Mouse (Mus musculus): ENCODE measurements around the gene Spaca4. TPM values are rescaled to one million over a fixed set of nuclear protein-coding genes. Genes with fewer than 3 reads are reported as not detected.

The Spaca4 gene
- not detected in 2 replicates for polyA plus RNA-seq (2014; fragmentation: Nextera tagmentation; extraction: Ambion mirVana)

DNA sequence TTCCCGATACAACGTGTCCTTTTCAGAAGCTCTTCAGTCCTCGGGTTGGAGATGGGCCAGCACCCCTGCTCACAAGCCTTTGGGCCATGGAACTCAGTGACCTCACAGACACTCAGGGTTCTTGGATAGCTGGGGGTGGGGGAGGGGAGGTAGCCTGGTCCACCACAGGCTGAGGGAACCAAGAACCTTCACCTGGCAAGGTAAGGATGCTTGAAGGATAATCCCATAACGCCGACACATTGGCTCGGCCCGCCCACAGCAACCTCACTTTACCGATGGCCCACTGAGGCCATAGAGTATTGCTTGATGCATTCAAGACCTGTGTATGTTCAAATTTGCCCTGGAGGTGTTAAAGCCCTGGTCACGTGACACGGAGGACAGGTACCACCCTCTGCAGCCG, at the start of gene Spaca4:
Gene Spaca4 (minus strand): TSS at position 101 of the 400 bp plus-strand sequence.
- no peaks in the 10 kb centered on the region for H3K9me3 ChIP-seq (ENCODE audit: control insufficient read depth, low read length)
- 84% methylated on average over 11 of the region's 11 CpGs for WGBS
- peaks cover 51% of the 10 kb centered on the region for H3K36me3 ChIP-seq (ENCODE audit: control insufficient read depth, insufficient read depth, low read length)
- peaks cover under 1 to 3% of the 10 kb centered on the region in 2 experiments; a peak in 1 of 4 replicates for H3K4me1 ChIP-seq (ENCODE audit: control insufficient read depth in 2 of 2, insufficient read depth in 2 of 2, low read length in 2 of 2)
- no peak within 1 kb of the TSS for H3K9ac ChIP-seq (ENCODE audit: low read length)
- no peak within 1 kb of the TSS for H3K27ac ChIP-seq (replicated peaks in 1 of 2; ENCODE audit: control insufficient read depth in 1 of 2, insufficient read depth in 1 of 2, low read depth in 2 of 2, low read length in 2 of 2)
- H3K27me3 ChIP-seq (ENCODE audit: control insufficient read depth, insufficient read depth, low read length) = no peaks in the 10 kb centered on the region
- no peak within 1 kb of the TSS for H3K4me2 ChIP-seq (ENCODE audit: low read length)
- no peak within 1 kb of the TSS for H3K4me3 ChIP-seq (ENCODE audit: control insufficient read depth in 1 of 2, insufficient read depth in 1 of 2, low read depth in 1 of 2, low read length in 2 of 2)
- ATAC-seq (ENCODE audit: insufficient number of reproducible peaks, insufficient read depth, low FRiP score, low read depth) = no peak

DNA sequence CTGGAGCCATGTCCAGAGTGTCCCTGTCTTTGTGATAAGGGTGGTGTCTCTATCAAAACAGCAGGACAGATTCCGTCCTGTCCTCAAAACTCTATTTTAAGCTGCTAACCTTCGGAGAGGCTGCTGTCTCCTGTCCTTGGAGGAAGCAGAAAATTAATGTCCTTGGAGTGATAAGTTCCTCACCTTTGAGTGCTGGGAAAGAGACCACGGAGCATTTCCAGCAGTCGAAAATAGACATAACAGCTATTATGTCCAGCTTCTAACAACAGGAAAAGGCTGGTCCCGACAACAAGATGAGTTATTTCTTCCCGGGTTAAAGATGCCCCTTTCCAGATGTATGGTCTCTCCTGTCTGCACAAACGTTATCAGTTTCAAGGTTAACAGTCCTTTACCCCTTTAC, 49.6 kb upstream of the Spaca4 start:
- no peaks in the 10 kb centered on the region for H3K9me3 ChIP-seq (ENCODE audit: control insufficient read depth, low read length)
- peaks cover 25% of the 10 kb centered on the region for H3K27me3 ChIP-seq (ENCODE audit: control insufficient read depth, insufficient read depth, low read length)
- WGBS = 52% methylated on average over 7 of the region's 7 CpGs
- no peak overlapping the region for H3K4me3 ChIP-seq (ENCODE audit: control insufficient read depth in 1 of 2, insufficient read depth in 1 of 2, low read depth in 1 of 2, low read length in 2 of 2)
- no peak overlapping the region for H3K27ac ChIP-seq (replicated peaks in 1 of 2; ENCODE audit: control insufficient read depth in 1 of 2, insufficient read depth in 1 of 2, low read depth in 2 of 2, low read length in 2 of 2)
- peaks cover 2 to 5% of the 10 kb centered on the region in 2 experiments; a peak in 1 of 4 replicates for H3K4me1 ChIP-seq (ENCODE audit: control insufficient read depth in 2 of 2, insufficient read depth in 2 of 2, low read length in 2 of 2)
- no peak overlapping the region for H3K4me2 ChIP-seq (ENCODE audit: low read length)
- no peak for ATAC-seq (ENCODE audit: insufficient number of reproducible peaks, insufficient read depth, low FRiP score, low read depth)
- H3K36me3 ChIP-seq (ENCODE audit: control insufficient read depth, insufficient read depth, low read length) = no peaks in the 10 kb centered on the region
- H3K9ac ChIP-seq (ENCODE audit: low read length) = no peak overlapping the region

DNA sequence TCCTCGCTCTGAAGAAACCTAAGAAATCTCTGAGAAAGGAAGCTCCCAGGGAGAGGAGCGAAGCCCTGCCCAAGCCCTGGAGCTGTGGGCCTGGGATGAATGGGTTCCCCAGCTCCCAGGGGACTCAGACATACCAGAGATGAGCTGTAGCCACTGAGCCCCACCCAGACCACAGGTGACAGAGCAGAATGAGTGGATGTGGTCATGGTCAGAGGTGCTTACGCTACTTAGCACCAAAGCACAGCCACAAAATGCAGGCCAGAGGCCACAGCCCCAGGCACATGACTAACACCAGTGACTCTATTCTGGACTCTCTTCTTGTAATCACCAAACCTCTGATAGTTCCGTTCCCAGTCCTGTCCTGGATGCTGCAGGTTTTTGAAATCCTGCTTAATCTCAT, 45.5 kb upstream of the Spaca4 start:
- 55% methylated on average over 4 of the region's 4 CpGs for WGBS
- no peak overlapping the region for H3K9ac ChIP-seq (ENCODE audit: low read length)
- no peak overlapping the region for H3K27ac ChIP-seq (replicated peaks in 1 of 2; ENCODE audit: control insufficient read depth in 1 of 2, insufficient read depth in 1 of 2, low read depth in 2 of 2, low read length in 2 of 2)
- H3K36me3 ChIP-seq (ENCODE audit: control insufficient read depth, insufficient read depth, low read length) = no peaks in the 10 kb centered on the region
- H3K9me3 ChIP-seq (ENCODE audit: control insufficient read depth, low read length) = peaks cover 3% of the 10 kb centered on the region; the same call in 1 of the 2 replicates
- peaks cover 6% of the 10 kb centered on the region; the same call in 1 of the 2 replicates for H3K27me3 ChIP-seq (ENCODE audit: control insufficient read depth, insufficient read depth, low read length)
- no peak for ATAC-seq (ENCODE audit: insufficient number of reproducible peaks, insufficient read depth, low FRiP score, low read depth)
- H3K4me3 ChIP-seq (ENCODE audit: control insufficient read depth in 1 of 2, insufficient read depth in 1 of 2, low read depth in 1 of 2, low read length in 2 of 2) = no peak overlapping the region
- H3K4me2 ChIP-seq (ENCODE audit: low read length) = no peak overlapping the region
- no peaks in the 10 kb centered on the region for H3K4me1 ChIP-seq (ENCODE audit: control insufficient read depth in 2 of 2, insufficient read depth in 2 of 2, low read length in 2 of 2)

DNA sequence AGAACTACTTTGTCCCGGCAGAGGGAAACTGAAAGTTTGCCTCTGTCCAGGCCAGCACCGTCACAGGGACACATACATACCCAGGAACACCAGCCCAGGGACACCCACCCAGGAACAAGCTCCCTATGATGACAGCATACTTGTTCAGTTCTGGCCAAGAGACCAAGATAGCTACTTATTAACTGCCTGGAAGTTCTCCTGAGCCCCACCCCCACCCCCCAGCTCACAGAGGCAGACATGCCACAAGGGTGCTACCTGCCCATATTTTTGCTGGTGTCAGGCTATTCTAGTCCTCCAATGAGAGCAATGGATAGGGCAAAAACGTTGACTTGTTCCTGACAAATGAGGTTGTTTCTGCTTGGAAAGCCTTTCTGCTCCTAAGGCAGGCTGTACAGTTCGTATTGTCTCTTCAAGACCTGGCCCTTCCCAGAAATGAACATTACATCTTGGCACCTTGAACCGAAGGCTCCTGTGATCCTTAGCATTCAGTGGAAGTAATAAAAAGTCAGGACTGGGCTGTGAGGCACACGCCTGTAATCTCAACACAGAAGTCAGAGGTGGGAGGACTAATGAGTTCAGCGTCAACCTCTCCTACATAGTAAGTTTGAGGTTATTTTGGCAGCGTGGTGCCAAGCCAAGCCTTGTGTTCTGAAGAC, 44.9 kb upstream of the Spaca4 start:
- 59% methylated on average over 8 of the region's 8 CpGs for WGBS
- Histone ChIP-seq H3K36me3 (ENCODE audit: control insufficient read depth, insufficient read depth, low read length) (no peaks in the 10 kb centered on the region), H3K4me2 (ENCODE audit: low read length) (no peak overlapping the region), H3K27me3 (ENCODE audit: control insufficient read depth, insufficient read depth, low read length) (peaks cover 8% of the 10 kb centered on the region; the same call in 1 of the 2 replicates), H3K9me3 (ENCODE audit: control insufficient read depth, low read length) (peaks cover 3% of the 10 kb centered on the region; the same call in 1 of the 2 replicates), H3K4me1 (ENCODE audit: control insufficient read depth in 2 of 2, insufficient read depth in 2 of 2, low read length in 2 of 2) (no peaks in the 10 kb centered on the region), H3K27ac (replicated peaks in 1 of 2; ENCODE audit: control insufficient read depth in 1 of 2, insufficient read depth in 1 of 2, low read depth in 2 of 2, low read length in 2 of 2) (no peak overlapping the region), H3K9ac (ENCODE audit: low read length) (no peak overlapping the region), H3K4me3 (ENCODE audit: control insufficient read depth in 1 of 2, insufficient read depth in 1 of 2, low read depth in 1 of 2, low read length in 2 of 2) (no peak overlapping the region)
- no peak for ATAC-seq (ENCODE audit: insufficient number of reproducible peaks, insufficient read depth, low FRiP score, low read depth)

DNA sequence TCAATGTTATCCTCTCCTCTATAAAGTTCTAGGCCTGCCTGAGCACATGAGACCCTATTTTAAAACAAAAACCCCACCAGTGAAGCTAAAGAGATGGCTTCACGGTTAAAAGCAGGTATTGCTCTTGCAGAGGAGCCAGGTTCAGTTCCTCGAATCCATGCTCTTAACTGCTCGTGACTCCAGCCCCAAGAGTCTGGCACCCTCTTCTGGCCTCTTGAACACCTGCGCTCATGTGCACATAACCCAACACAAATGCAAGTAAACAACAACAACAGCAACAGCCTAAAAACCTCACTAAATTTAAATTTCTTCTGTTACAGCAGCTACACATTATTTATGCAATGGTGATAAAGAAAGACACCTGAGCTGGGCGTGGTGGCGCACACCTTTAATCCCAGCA, 41.9 kb upstream of the Spaca4 start:
- no peak for ATAC-seq (ENCODE audit: insufficient number of reproducible peaks, insufficient read depth, low FRiP score, low read depth)
- H3K4me1 ChIP-seq (ENCODE audit: control insufficient read depth in 2 of 2, insufficient read depth in 2 of 2, low read length in 2 of 2) = no peaks in the 10 kb centered on the region
- H3K9me3 ChIP-seq (ENCODE audit: control insufficient read depth, low read length) = peaks cover 3% of the 10 kb centered on the region; the same call in 1 of the 2 replicates
- WGBS = 90% methylated on average over 6 of the region's 6 CpGs
- no peak overlapping the region for H3K4me2 ChIP-seq (ENCODE audit: low read length)
- no peak overlapping the region for H3K4me3 ChIP-seq (ENCODE audit: control insufficient read depth in 1 of 2, insufficient read depth in 1 of 2, low read depth in 1 of 2, low read length in 2 of 2)
- 0 out of 2 replicates have a peak, but pooled peaks cover 5% of the 10 kb centered on the region for H3K27me3 ChIP-seq (ENCODE audit: control insufficient read depth, insufficient read depth, low read length)
- H3K9ac ChIP-seq (ENCODE audit: low read length) = no peak overlapping the region
- H3K36me3 ChIP-seq (ENCODE audit: control insufficient read depth, insufficient read depth, low read length) = no peaks in the 10 kb centered on the region
- H3K27ac ChIP-seq (replicated peaks in 1 of 2; ENCODE audit: control insufficient read depth in 1 of 2, insufficient read depth in 1 of 2, low read depth in 2 of 2, low read length in 2 of 2) = no peak overlapping the region

DNA sequence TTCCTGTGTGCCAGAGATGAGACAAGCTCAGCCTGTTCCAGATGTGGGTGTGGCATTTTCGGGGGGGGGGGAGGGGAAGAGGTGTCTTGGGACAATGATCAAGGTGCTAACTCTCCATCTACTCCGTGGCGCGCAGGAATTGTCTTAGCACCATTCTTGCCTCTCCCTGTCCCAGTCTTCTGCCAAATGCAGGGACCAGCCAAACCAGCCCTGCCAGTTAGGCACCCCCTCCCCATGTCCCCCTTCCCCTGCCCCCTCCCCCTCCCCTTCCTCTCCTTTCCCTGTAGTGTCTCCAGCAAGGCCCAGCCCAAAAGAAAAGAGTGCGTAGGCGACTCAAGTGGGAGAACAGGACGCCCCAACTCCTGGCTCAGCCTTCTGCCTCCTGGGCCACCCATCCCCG, 41.2 kb upstream of the Spaca4 start:
- Histone ChIP-seq H3K9ac (ENCODE audit: low read length) (no peak overlapping the region), H3K36me3 (ENCODE audit: control insufficient read depth, insufficient read depth, low read length) (no peaks in the 10 kb centered on the region), H3K4me3 (ENCODE audit: control insufficient read depth in 1 of 2, insufficient read depth in 1 of 2, low read depth in 1 of 2, low read length in 2 of 2) (no peak overlapping the region), H3K4me2 (ENCODE audit: low read length) (no peak overlapping the region), H3K9me3 (ENCODE audit: control insufficient read depth, low read length) (peaks cover 3% of the 10 kb centered on the region; the same call in 1 of the 2 replicates), H3K4me1 (ENCODE audit: control insufficient read depth in 2 of 2, insufficient read depth in 2 of 2, low read length in 2 of 2) (no peaks in the 10 kb centered on the region), H3K27ac (replicated peaks in 1 of 2; ENCODE audit: control insufficient read depth in 1 of 2, insufficient read depth in 1 of 2, low read depth in 2 of 2, low read length in 2 of 2) (no peak overlapping the region), H3K27me3 (ENCODE audit: control insufficient read depth, insufficient read depth, low read length) (0 out of 2 replicates have a peak, but pooled peaks cover 5% of the 10 kb centered on the region)
- 47% methylated on average over 8 of the region's 8 CpGs for WGBS
- no peak for ATAC-seq (ENCODE audit: insufficient number of reproducible peaks, insufficient read depth, low FRiP score, low read depth)

DNA sequence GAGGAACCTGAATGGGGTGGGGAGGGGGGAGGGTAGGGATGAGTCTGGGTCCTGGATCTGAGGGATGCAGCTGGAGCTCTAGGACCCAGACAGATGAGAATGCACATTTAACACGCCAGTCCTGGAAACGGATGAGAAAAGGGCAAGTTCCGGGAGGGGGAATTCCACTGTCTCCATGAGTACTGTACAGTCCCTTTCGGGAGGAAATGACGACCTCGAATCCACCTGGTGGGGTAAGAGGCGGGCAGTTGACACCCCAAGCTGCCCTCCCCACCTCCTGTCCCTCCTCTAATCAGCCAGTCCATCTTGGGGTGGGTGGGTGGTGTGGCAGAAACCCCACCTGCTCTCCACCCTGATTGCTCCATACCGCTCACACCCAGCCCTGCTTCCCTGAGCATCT, 40.4 kb upstream of the Spaca4 start:
- 51% methylated on average over 7 of the region's 8 CpGs for whole genome bisulfite sequencing
- Histone ChIP-seq H3K9ac (ENCODE audit: low read length) (no peak overlapping the region), H3K9me3 (ENCODE audit: control insufficient read depth, low read length) (peaks cover 3% of the 10 kb centered on the region; the same call in 1 of the 2 replicates), H3K4me2 (ENCODE audit: low read length) (no peak overlapping the region), H3K36me3 (ENCODE audit: control insufficient read depth, insufficient read depth, low read length) (no peaks in the 10 kb centered on the region), H3K27me3 (ENCODE audit: control insufficient read depth, insufficient read depth, low read length) (peaks cover 5% of the 10 kb centered on the region; the same call in 1 of the 2 replicates), H3K4me1 (ENCODE audit: control insufficient read depth in 2 of 2, insufficient read depth in 2 of 2, low read length in 2 of 2) (no peaks in the 10 kb centered on the region), H3K4me3 (ENCODE audit: control insufficient read depth in 1 of 2, insufficient read depth in 1 of 2, low read depth in 1 of 2, low read length in 2 of 2) (no peak overlapping the region), H3K27ac (replicated peaks in 1 of 2; ENCODE audit: control insufficient read depth in 1 of 2, insufficient read depth in 1 of 2, low read depth in 2 of 2, low read length in 2 of 2) (no peak overlapping the region)
- no peak for ATAC-seq (ENCODE audit: insufficient number of reproducible peaks, insufficient read depth, low FRiP score, low read depth)

DNA sequence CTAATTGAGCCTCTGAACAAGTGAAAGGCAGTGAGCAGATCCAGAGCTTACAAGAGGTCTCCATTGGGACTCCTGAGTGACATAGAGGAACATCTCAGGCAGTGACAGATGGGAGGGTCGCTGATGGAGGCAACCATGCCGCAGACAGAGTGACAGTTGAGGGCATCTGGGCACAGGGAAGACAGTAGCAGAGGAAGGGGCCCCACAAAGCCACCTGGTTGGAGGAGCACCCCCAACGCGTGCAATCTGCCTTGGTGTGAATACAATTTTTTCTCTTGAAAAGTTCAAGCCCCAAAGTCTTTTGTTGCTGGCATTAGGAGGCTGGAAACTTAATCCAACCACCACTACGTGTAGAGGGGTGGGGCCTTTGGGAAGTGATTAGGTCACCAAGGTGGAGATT, 34.5 kb upstream of the Spaca4 start:
- 71% methylated on average over 5 of the region's 5 CpGs for WGBS
- no peaks in the 10 kb centered on the region for H3K9me3 ChIP-seq (ENCODE audit: control insufficient read depth, low read length)
- no peaks in the 10 kb centered on the region for H3K36me3 ChIP-seq (ENCODE audit: control insufficient read depth, insufficient read depth, low read length)
- H3K4me3 ChIP-seq (ENCODE audit: control insufficient read depth in 1 of 2, insufficient read depth in 1 of 2, low read depth in 1 of 2, low read length in 2 of 2) = no peak overlapping the region
- ATAC-seq (ENCODE audit: insufficient number of reproducible peaks, insufficient read depth, low FRiP score, low read depth) = no peak
- no peak overlapping the region for H3K27ac ChIP-seq (replicated peaks in 1 of 2; ENCODE audit: control insufficient read depth in 1 of 2, insufficient read depth in 1 of 2, low read depth in 2 of 2, low read length in 2 of 2)
- H3K4me1 ChIP-seq (ENCODE audit: control insufficient read depth in 2 of 2, insufficient read depth in 2 of 2, low read length in 2 of 2) = no peaks in the 10 kb centered on the region
- H3K9ac ChIP-seq (ENCODE audit: low read length) = no peak overlapping the region
- H3K27me3 ChIP-seq (ENCODE audit: control insufficient read depth, insufficient read depth, low read length) = peaks cover 37% of the 10 kb centered on the region
- no peak overlapping the region for H3K4me2 ChIP-seq (ENCODE audit: low read length)
